Mouse (Mus musculus) cortical plate, adult 2 months (tissue): Measurements from ENCODE around the gene Map3k5.

Experiments
- CTCF ChIP-seq: fragments of 200-500 bp; IDR thresholded peaks from 2 replicates; pipeline ENCODE4 v1.5.1; 2011; ENCODE audit warnings: mild to moderate bottlenecking, control low read depth, low read length; ENCODE audit not compliant: insufficient read depth; ENCODE audit errors: extremely low read depth
- POLR2A ChIP-seq: fragments of 200-500 bp; IDR thresholded peaks from 2 replicates; pipeline ENCODE4 v1.6.1; 2011; ENCODE audit warnings: mild to moderate bottlenecking, low read length, control low read depth; ENCODE audit not compliant: insufficient read depth; ENCODE audit errors: extremely low read depth

GRCm38 (mm10) chr10:20089026-20089425, 154.8 kb downstream of the Map3k5 start:
- TF ChIP-seq CTCF, result no peak
- TF ChIP-seq POLR2A, result no peak
